Mouse (Mus musculus): Measurements from ENCODE around the gene Ripk3.

Ripk3 gene

GRCm38 (mm10) chr14:55758363-55758784, 30.3 kb downstream of the Ripk3 start, which contains the start of gene Cideb:
Cideb (minus strand) TSS chr14:55758458.
- no peak for DNase-seq

GRCm38 (mm10) chr14:55757566-55757965, 31.1 kb downstream of the Ripk3 start:
- DNase-seq, result no peak

GRCm38 (mm10) chr14:55747051-55747847, 41.4 kb downstream of the Ripk3 start:
- no peak for DNase-seq

DNA sequence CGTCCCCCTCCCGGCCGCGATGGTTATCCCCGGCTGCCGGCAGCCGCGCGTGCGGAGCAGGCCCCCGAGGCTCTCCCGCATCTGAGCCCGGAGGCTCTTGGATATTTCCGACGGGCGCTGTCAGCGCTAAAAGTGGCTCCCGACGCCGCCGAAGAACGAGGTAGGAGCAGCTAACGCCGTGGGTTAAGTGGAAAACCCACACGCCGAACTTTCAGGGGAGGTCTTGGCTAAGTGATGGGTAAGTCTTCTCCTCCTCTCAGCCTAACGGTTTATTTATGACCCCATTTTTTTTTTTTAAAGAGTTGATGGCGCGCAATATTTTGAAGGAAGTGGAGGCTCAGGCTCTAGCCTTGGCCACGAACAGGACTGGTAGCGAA, 42.8 kb downstream of the Ripk3 start:
- no peak for DNase-seq

GRCm38 (mm10) chr14:55745180-55745860, 43.3 kb downstream of the Ripk3 start, which contains the start of the genes Dhrs1 and Nop9:
Dhrs1 (minus strand) TSS chr14:55745690.
Nop9 (plus strand) TSS chr14:55745693.
- DNase-seq, result peak; percentile 85

GRCm38 (mm10) chr14:55743711-55744110, 45.0 kb downstream of the Ripk3 start:
- peak; percentile 79 for DNase-seq

DNA sequence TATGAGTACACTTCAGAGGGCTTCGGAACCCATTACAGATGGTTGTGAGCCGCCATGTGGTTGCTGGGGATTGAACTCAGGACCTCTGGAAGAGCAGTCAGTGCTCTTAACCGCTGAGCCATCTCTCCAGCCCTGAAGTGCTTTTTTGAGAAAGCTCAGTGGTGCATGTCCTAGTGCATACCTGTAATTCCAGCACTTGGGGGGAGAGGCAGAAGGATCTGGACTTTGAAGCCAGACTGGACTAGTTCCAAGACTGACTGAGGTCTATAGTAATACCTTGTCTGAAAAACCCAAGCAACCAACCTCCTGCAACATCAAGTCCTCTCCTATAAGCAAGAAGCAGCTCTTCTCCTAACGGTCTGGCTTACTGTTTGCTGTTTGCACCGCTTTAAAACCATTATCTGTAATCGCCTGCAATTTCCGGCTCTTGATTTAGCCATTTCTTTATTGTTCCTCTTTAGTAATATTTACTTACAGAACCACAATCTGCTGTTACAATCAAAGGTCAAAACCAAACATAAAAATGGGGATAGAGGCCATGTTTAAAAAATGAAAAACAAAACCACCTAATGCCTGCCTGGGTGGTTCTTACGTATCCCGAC, 51.5 kb downstream of the Ripk3 start:
- no peak for DNase-seq

DNA sequence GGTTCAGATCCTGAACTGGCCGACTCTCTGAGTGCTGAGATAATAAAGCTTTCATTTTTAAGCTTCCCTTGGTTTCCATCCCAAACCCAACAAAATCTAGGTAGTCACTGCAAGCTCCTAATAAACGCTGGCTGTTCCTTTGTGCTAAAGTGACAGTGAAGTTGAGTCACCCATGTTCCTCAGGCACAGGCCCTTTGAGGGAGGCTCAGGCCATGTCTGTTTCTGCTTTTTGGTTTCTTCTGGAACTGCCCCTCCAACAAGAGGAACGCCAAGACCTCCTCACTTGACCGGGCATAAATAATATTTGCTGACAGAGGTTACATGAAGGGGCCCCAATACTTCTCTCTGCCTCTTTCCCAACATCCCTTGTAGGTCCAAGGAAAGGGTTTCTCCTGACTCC, 52.9 kb downstream of the Ripk3 start:
- no peak for DNase-seq

DNA sequence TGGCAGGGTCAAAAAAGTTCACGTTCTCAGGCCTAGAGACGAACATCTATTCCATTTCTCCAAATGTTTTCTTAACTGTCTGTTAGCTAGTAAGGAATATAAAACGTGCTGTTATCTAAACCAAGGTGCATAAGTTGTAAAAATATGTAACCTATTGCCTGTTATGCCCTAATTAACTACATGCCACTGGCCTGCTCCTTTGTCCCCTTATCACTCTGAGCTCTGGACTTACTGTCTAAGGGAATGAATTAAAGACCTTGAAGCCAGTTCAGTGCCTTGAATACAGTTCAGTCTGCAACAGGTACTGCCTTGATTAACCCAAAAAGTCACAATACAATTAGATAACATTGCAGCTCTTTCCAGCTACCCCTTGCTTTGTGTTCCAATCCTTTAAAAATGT, 53.3 kb downstream of the Ripk3 start:
- no peak for DNase-seq
